Mouse (Mus musculus) ovary, postnatal 10 days (tissue): ENCODE measurements around the gene Ctps.

Experiments
- DNase-seq: peaks from one replicate; pipeline ENCODE4 v3.0.0; 2022; ENCODE audit warnings: low spot score

The Ctps gene

GRCm38 (mm10) chr4:120570438-120571069 is 478 bp upstream of the Ctps start:
- DNase-seq = no peak

GRCm38 (mm10) chr4:120569025-120569424 is 1.1 kb downstream of the Ctps start:
- DNase-seq = no peak

GRCm38 (mm10) chr4:120568005-120568404 is 2.1 kb downstream of the Ctps start:
- no peak for DNase-seq

- DNase-seq = no peak
Measured at GRCm38 (mm10) chr4:120565726-120566125, 4.3 kb downstream of the Ctps start.

- DNase-seq = no peak
Measured at GRCm38 (mm10) chr4:120556592-120556991, 13.5 kb downstream of the Ctps start.

GRCm38 (mm10) chr4:120544896-120545295 is 25.2 kb downstream of the Ctps start:
- no peak for DNase-seq

- no peak for DNase-seq
Measured at GRCm38 (mm10) chr4:120538664-120539063, 31.4 kb downstream of the Ctps start.

- no peak for DNase-seq
Measured at GRCm38 (mm10) chr4:120531986-120532385, 38.1 kb downstream of the Ctps start, which contains the start of gene Slfnl1. Gene Slfnl1, plus strand, starts transcription at chr4:120532231.

- no peak for DNase-seq
Measured at GRCm38 (mm10) chr4:120528171-120528570, 41.9 kb downstream of the Ctps start.

- DNase-seq = no peak
Measured at GRCm38 (mm10) chr4:120523092-120523491, 47.0 kb downstream of the Ctps start.

- no peak for DNase-seq
Measured at GRCm38 (mm10) chr4:120522351-120522750, 47.7 kb downstream of the Ctps start.

GRCm38 (mm10) chr4:120521761-120522160 is 48.3 kb downstream of the Ctps start:
- DNase-seq = no peak

- DNase-seq = no peak
Measured at GRCm38 (mm10) chr4:120517335-120517734, 52.7 kb downstream of the Ctps start.

GRCm38 (mm10) chr4:120516907-120517306 is 53.2 kb downstream of the Ctps start:
- DNase-seq = no peak

- no peak for DNase-seq
Measured at GRCm38 (mm10) chr4:120516491-120516890, 53.6 kb downstream of the Ctps start.

GRCm38 (mm10) chr4:120514366-120514765 is 55.7 kb downstream of the Ctps start:
- DNase-seq = no peak

- DNase-seq = no peak
Measured at GRCm38 (mm10) chr4:120511203-120511602, 58.9 kb downstream of the Ctps start.

GRCm38 (mm10) chr4:120506955-120507354 is 63.1 kb downstream of the Ctps start:
- DNase-seq = no peak
